Mouse (Mus musculus) stomach, embryonic 14.5 days (tissue): ENCODE measurements around the gene Hist1h2bj. TPM values are rescaled to one million over a fixed set of nuclear protein-coding genes. Genes with fewer than 3 reads are reported as not detected.
A peak's percentile ranks its signal among the peaks of the same experiment; 100 is the strongest.
"Not testable (repeated sequence)": the region's sequence is repeated elsewhere in the genome, so short reads cannot be mapped to it uniquely, and the experiment has no call there.

Experiments used
- ATAC-seq: fragments of 200-750 bp; cut with Nextera tagmentation; 2 replicates; pipeline ENCODE4 v1.8.0; 2017; ENCODE audit warnings: low read depth, moderate TSS enrichment; ENCODE audit not compliant: insufficient number of reproducible peaks, insufficient read depth, low FRiP score
- H3K27ac ChIP-seq: fragments of 300-500 bp; sonication (generic); 2 replicates; pipeline ENCODE4 v1.5.1; 2014; ENCODE audit warnings: mild to moderate bottlenecking, low read length, moderate library complexity, mixed read lengths
- H3K27me3 ChIP-seq: fragments of 300-500 bp; sonication (generic); 2 replicates; pipeline ENCODE4 v1.6.1; 2014; ENCODE audit warnings: low read length, control low read depth, mixed read lengths; ENCODE audit not compliant: control insufficient read depth, insufficient read depth
- H3K36me3 ChIP-seq: fragments of 300-500 bp; sonication (generic); 2 replicates; pipeline ENCODE4 v1.6.1; 2014; ENCODE audit warnings: mild to moderate bottlenecking, control low read depth, low read length, moderate library complexity, mixed read lengths; ENCODE audit not compliant: control insufficient read depth, insufficient read depth
- H3K4me1 ChIP-seq: fragments of 300-500 bp; sonication (generic); 2 replicates; pipeline ENCODE4 v1.6.1; 2014; ENCODE audit warnings: low read length, control low read depth, mixed read lengths; ENCODE audit not compliant: control insufficient read depth, insufficient read depth
- H3K4me2 ChIP-seq: fragments of 300-500 bp; sonication (generic); replicated peaks from 2 replicates; pipeline ENCODE4 v1.6.1; 2014; ENCODE audit warnings: low read depth, low read length, control low read depth
- H3K4me3 ChIP-seq: fragments of 300-500 bp; sonication (generic); 2 replicates; pipeline ENCODE4 v1.5.1; 2014; ENCODE audit warnings: low read depth, low read length, control low read depth
- H3K9ac ChIP-seq: fragments of 300-500 bp; sonication (generic); replicated peaks from 2 replicates; pipeline ENCODE4 v1.6.1; 2014; ENCODE audit warnings: low read depth, mild to moderate bottlenecking, control low read depth, low read length, moderate library complexity, mixed read lengths
- H3K9me3 ChIP-seq: fragments of 300-500 bp; sonication (generic); 2 replicates; pipeline ENCODE4 v1.6.1; 2016; ENCODE audit warnings: low read depth, low read length, control low read depth; ENCODE audit not compliant: control insufficient read depth
- WGBS: fragments of 180-500 bp; shearing (Covaris S2); extraction: QIAGEN DNeasy Blood & Tissue Kit; methylation state at CpG from one replicate; pipeline ENCODE4 v1.1.7; 2014; 5-methylcytosine and 5-hydroxymethylcytosine counted together
- polyA plus RNA-seq: library from polyadenylated mRNA; unstranded; fragments of >200 nt; fragmentation: Nextera tagmentation; extraction: Ambion mirVana; gene quantifications from 2 replicates; pipeline ENCODE4 v1.2.1, GENCODE M21; 2014

Hist1h2bj gene
- polyA plus RNA-seq, 1 experiment from 2014 or later: 12.4 TPM

- WGBS: 6% methylated on average over 2 of the region's 2 CpGs
- H3K9me3 ChIP-seq: no peaks in the 10 kb centered on the region
- H3K9ac ChIP-seq: peak overlapping the region; percentile 43; the same call in 1 of the 2 replicates
- H3K4me3 ChIP-seq: peak overlapping the region; percentile 40
- peak overlapping the region; percentile 95 for H3K27ac ChIP-seq
- H3K4me2 ChIP-seq: peak overlapping the region; percentile 73
- no peaks in the 10 kb centered on the region for H3K36me3 ChIP-seq
- ATAC-seq: no peak
- H3K27me3 ChIP-seq: no peaks in the 10 kb centered on the region
- peaks cover 7% of the 10 kb centered on the region; the same call in 1 of the 2 replicates for H3K4me1 ChIP-seq
These were observed 3.0 kb upstream of the Hist1h2bj start for GRCm38 (mm10) chr13:22039951-22040463.

DNA sequence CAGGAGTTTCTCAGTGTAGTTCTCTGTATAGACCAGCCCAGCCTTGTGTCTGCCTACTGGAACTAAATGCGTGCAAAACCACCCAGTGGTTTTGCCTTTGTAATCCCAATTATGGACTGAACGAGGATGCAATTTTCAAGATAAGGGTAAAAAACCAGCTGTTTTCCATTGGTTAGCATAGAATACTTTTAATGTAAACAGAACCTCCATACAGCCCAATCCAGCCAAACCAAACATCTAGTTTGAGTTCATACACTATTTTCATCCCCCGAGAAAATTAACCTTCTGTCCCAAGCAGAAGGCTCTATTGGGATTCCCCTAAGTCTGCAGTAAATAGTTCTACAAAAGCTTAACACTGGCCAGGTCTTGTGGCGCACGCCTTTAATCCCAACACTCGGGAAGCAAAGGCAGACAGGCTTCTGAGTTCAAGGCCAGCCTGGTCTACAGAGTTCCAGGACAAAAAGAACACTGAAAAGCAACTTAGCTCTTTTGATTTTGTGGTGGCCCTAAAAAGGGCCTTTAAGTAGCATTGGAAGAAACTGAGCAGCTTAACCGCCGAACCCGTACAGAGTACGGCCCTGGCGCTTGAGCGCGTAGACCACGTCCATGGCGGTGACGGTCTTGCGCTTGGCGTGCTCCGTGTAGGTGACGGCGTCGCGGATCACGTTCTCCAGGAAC, 2.4 kb upstream of the Hist1h2bj start:
- Histone ChIP-seq H3K27me3 (no peaks in the 10 kb centered on the region), H3K4me1 (peaks cover 7% of the 10 kb centered on the region; the same call in 1 of the 2 replicates), H3K9ac (peak overlapping the region; percentile 43), H3K9me3 (no peaks in the 10 kb centered on the region), H3K36me3 (no peaks in the 10 kb centered on the region), H3K4me3 (peak overlapping the region; percentile 40), H3K4me2 (peak overlapping the region; percentile 73), H3K27ac (peak overlapping the region; percentile 95)
- under 1% methylated on average over 20 of the region's 24 CpGs for WGBS
- ATAC-seq: peak; percentile 2; the same call in 1 of the 2 replicates

- not testable (repeated sequence) for H3K27me3 ChIP-seq, H3K4me1 ChIP-seq, H3K9me3 ChIP-seq, H3K36me3 ChIP-seq
- Histone ChIP-seq H3K4me2 (peak within 1 kb of the TSS; percentile 73), H3K27ac (peak within 1 kb of the TSS; percentile 95), H3K4me3 (peak within 1 kb of the TSS; percentile 40), H3K9ac (peak within 1 kb of the TSS; percentile 43)
- peak; percentile 65 for ATAC-seq
- WGBS: under 1% methylated on average over 21 of the region's 27 CpGs
These were observed 1.9 kb upstream of the Hist1h2bj start, which contains the start of gene Hist1h4i for GRCm38 (mm10) chr13:22041142-22041536. Hist1h4i (minus strand) TSS chr13:22041362.

- H3K9ac ChIP-seq: peak overlapping the region; percentile 41
- H3K4me1 ChIP-seq: peaks cover 2% of the 10 kb centered on the region; the same call in 1 of the 2 replicates
- H3K9me3 ChIP-seq: no peaks in the 10 kb centered on the region
- peak overlapping the region; percentile 95 for H3K27ac ChIP-seq
- ATAC-seq: no peak
- H3K27me3 ChIP-seq: no peaks in the 10 kb centered on the region
- no peaks in the 10 kb centered on the region for H3K36me3 ChIP-seq
- peak overlapping the region; percentile 40 for H3K4me3 ChIP-seq
- 2% methylated on average over 13 of the region's 13 CpGs for WGBS
- H3K4me2 ChIP-seq: peak overlapping the region; percentile 73
These were observed 1.1 kb upstream of the Hist1h2bj start for GRCm38 (mm10) chr13:22041651-22042567.

DNA sequence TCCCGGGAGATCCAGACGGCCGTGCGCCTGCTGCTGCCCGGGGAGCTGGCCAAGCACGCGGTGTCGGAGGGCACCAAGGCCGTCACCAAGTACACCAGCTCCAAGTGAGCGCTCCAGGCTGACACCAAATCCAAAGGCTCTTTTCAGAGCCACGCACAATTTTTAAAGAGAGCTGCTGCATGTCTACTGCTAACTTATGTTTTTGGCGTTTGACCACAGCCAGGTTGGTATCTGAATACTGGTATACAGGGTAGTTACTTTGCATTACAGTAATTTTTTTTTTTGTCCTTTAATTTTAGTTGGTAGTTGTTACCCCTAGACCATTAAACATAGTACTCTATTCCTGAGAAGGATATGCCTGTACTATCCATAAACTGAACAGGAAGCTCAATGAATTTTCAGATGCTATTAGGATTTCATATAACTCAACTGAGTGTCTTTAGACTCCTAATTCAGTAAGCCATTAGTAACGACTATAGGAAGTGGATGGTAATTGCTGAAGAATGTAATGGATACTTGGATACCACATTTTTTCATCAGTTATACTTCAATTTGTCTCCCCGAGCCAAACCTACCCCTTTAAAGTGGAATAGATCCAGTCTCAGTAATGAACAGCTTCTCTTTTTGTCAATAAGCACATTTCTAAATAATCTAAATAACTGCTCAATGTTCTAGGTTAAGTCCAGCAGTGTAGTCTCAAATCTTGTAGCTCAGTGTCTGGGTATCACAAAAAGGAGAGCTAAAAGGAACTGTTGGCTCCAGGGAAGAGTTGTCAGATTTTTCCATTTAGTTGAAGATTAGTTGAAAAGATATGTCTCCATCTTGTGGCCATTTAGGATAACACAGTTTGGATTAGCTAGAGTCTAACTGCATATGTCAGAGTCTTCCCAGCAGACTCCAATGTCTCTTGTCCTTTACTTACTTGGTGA, 753 bp downstream of the Hist1h2bj start:
- no peaks in the 10 kb centered on the region for H3K36me3 ChIP-seq
- H3K27me3 ChIP-seq: no peaks in the 10 kb centered on the region
- H3K4me2 ChIP-seq: peak overlapping the region; percentile 56
- H3K27ac ChIP-seq: peak overlapping the region; percentile 79
- no peaks in the 10 kb centered on the region for H3K9me3 ChIP-seq
- no peak for ATAC-seq
- under 1% methylated on average over 9 of the region's 14 CpGs for WGBS
- peak overlapping the region; percentile 40 for H3K4me3 ChIP-seq
- peak overlapping the region; percentile 38 for H3K9ac ChIP-seq
- H3K4me1 ChIP-seq: 0 out of 2 replicates have a peak, but pooled peaks cover 2% of the 10 kb centered on the region

GRCm38 (mm10) chr13:22044432-22045155, 1.6 kb downstream of the Hist1h2bj start:
- H3K27ac ChIP-seq: no peak overlapping the region; the same call in 1 of the 2 replicates
- ATAC-seq: no peak
- no peaks in the 10 kb centered on the region for H3K9me3 ChIP-seq
- no peaks in the 10 kb centered on the region for H3K36me3 ChIP-seq
- H3K9ac ChIP-seq: no peak overlapping the region
- peak overlapping the region; percentile 56 for H3K4me2 ChIP-seq
- 0 out of 2 replicates have a peak, but pooled peaks cover 2% of the 10 kb centered on the region for H3K4me1 ChIP-seq
- WGBS: 89% methylated on average over 6 of the region's 6 CpGs
- no peaks in the 10 kb centered on the region for H3K27me3 ChIP-seq
- H3K4me3 ChIP-seq: 0 out of 2 replicates have a peak overlapping the region, but pooled peaks have one; percentile 40

DNA sequence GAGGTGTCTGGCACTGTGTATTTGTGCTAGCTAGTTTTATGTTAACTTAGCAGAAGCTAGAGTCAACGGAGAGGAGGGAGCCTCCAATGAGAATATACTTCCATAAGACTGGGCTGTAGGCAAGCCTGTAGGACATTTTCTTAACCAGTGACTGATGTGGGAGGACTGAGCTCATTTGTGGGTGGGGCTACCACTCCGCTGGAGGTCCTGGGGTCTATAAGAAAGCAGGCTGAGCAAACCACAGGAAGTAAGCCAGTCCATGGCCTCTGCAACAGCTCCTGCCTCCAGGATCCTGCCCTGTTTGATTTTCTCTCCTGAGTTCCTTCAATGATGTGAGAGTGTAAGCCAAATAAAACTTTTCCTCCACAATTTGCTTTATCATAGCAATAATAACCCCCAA, 2.3 kb downstream of the Hist1h2bj start:
- Histone ChIP-seq H3K4me1 (peaks cover 2% of the 10 kb centered on the region; the same call in 1 of the 2 replicates), H3K36me3 (no peaks in the 10 kb centered on the region), H3K4me3 (no peak overlapping the region), H3K4me2 (no peak overlapping the region), H3K9me3 (no peaks in the 10 kb centered on the region), H3K27me3 (no peaks in the 10 kb centered on the region), H3K27ac (no peak overlapping the region), H3K9ac (no peak overlapping the region)
- WGBS: 52% methylated on average over 2 of the region's 2 CpGs
- ATAC-seq: no peak
